Mouse (Mus musculus) limb, embryonic 13.5 days (tissue): ENCODE data around the gene Cypt4. TPM values are rescaled to one million over a fixed set of nuclear protein-coding genes. Genes with fewer than 3 reads are reported as not detected.
"Not testable (repeated sequence)": the region's sequence is repeated elsewhere in the genome, so short reads cannot be mapped to it uniquely, and the experiment has no call there.

Experiments
- ATAC-seq: fragments of 200-750 bp; cut with Nextera tagmentation; 2 replicates; pipeline ENCODE4 v1.8.0; 2017; ENCODE audit warnings: low read depth, moderate number of reproducible peaks, moderate TSS enrichment; ENCODE audit not compliant: low FRiP score
- H3K27ac ChIP-seq: fragments of 300-500 bp; sonication (generic); 2 replicates; pipeline ENCODE4 v1.5.1; 2015; ENCODE audit warnings: inconsistent platforms, mild to moderate bottlenecking, moderate library complexity
- H3K27me3 ChIP-seq: fragments of 300-500 bp; sonication (generic); 2 replicates; pipeline ENCODE4 v1.6.1; 2015; ENCODE audit warnings: mild to moderate bottlenecking, inconsistent platforms
- H3K36me3 ChIP-seq: fragments of 300-500 bp; sonication (generic); 2 replicates; pipeline ENCODE4 v1.6.1; 2015; ENCODE audit warnings: inconsistent platforms, mild to moderate bottlenecking, moderate library complexity
- H3K4me1 ChIP-seq: fragments of 300-500 bp; sonication (generic); 2 replicates; pipeline ENCODE4 v1.6.1; 2015; ENCODE audit warnings: inconsistent platforms
- H3K4me2 ChIP-seq: fragments of 300-500 bp; sonication (generic); replicated peaks from 2 replicates; pipeline ENCODE4 v1.6.1; 2015; ENCODE audit warnings: inconsistent platforms, mild to moderate bottlenecking, moderate library complexity
- H3K4me3 ChIP-seq: fragments of 300-500 bp; sonication (generic); 2 replicates; pipeline ENCODE4 v1.5.1; 2015; ENCODE audit warnings: moderate library complexity, mild to moderate bottlenecking, inconsistent platforms
- H3K9ac ChIP-seq: fragments of 300-500 bp; sonication (generic); 2 replicates; pipeline ENCODE4 v1.6.1; 2015; ENCODE audit warnings: mild to moderate bottlenecking, inconsistent platforms
- H3K9me3 ChIP-seq: fragments of 300-500 bp; sonication (generic); 2 replicates; pipeline ENCODE4 v1.6.1; 2016; ENCODE audit warnings: inconsistent platforms
- WGBS: fragments of 180-500 bp; shearing (Covaris S2); methylation state at CpG from one replicate; pipeline ENCODE4 v1.1.7; 2015; 5-methylcytosine and 5-hydroxymethylcytosine counted together
- polyA plus RNA-seq: library from polyadenylated mRNA; unstranded; fragments of >200 nt; fragmentation: Nextera tagmentation; extraction: Ambion mirVana; gene quantifications from 2 replicates; pipeline ENCODE4 v1.2.1, GENCODE M21; 2015

Gene Cypt4
- polyA plus RNA-seq: not detected in 2 replicates

- no peak for ATAC-seq
- no peaks in the 10 kb centered on the region for H3K27me3 ChIP-seq
These were observed at the start of gene Cypt4 for GRCm38 (mm10) chr9:24624896-24625295. Gene Cypt4, plus strand, starts transcription at chr9:24625196.

GRCm38 (mm10) chr9:24637341-24637740 is 12.3 kb downstream of the Cypt4 start:
- not testable (repeated sequence) for H3K9ac ChIP-seq, H3K4me1 ChIP-seq, H3K27ac ChIP-seq, H3K36me3 ChIP-seq, H3K27me3 ChIP-seq, H3K4me3 ChIP-seq, ATAC-seq, H3K4me2 ChIP-seq, H3K9me3 ChIP-seq
- WGBS: 86% methylated on average over 2 of the region's 2 CpGs

More at GRCm38 (mm10) chr9:24624896-24625295, at the start of gene Cypt4:
- H3K4me2 ChIP-seq: no peak within 1 kb of the TSS
- whole genome bisulfite sequencing: 93% methylated on average over 5 of the region's 5 CpGs
- no peak within 1 kb of the TSS for H3K27ac ChIP-seq
- no peaks in the 10 kb centered on the region for H3K4me1 ChIP-seq
- no peak within 1 kb of the TSS for H3K9ac ChIP-seq
- no peaks in the 10 kb centered on the region for H3K36me3 ChIP-seq
- H3K4me3 ChIP-seq: no peak within 1 kb of the TSS
- H3K9me3 ChIP-seq: no peaks in the 10 kb centered on the region

Other genes starting within 250 kb of the Cypt4 start
- gene Dpy19l1, start 122.1 kb upstream of the Cypt4 start, polyA plus RNA-seq: 11.5 and 12.6 TPM in 2 replicates
- gene Dpy19l2, start 71.1 kb downstream of the Cypt4 start, polyA plus RNA-seq: 0.29 and 0.32 TPM in 2 replicates
- not detected in 2 replicates for gene Tbx20, start 149.1 kb downstream of the Cypt4 start, polyA plus RNA-seq